In genomic region chr17:67629211-67629657, GRCm38 (mm10) we compare ENCODE assay signal across 9 mouse cellular contexts. TPM values are rescaled to one million over a fixed set of nuclear protein-coding genes. Genes with fewer than 3 reads are reported as not detected.
A peak's percentile ranks its signal among the peaks of the same experiment; 100 is the strongest.
DNase-seq lines count a peak whose midpoint lies in the region; ATAC-seq and TF ChIP-seq lines count a peak whose summit lies in the region.
"Had no signal": no experiment of that assay in that cellular context is flagged by ENCODE, and none has a peak within 500 bp of the region (broad histone marks: within the 10 kb centered on the region; RNA-seq: fewer than 3 reads in every experiment).

No protein-coding gene starts in this region.

- H3K4me3 ChIP-seq in kidney, embryonic 15.5 days (replicated peaks) = no peak overlapping the region
- 0 out of 2 replicates have a peak overlapping the region, but pooled peaks have one; percentile 13 for H3K4me3 ChIP-seq in brown adipose tissue, adult 24 weeks (ENCODE audit: insufficient read depth, low read depth, low read length)
- H3K4me3 ChIP-seq in olfactory bulb, adult 2 months (ENCODE audit: insufficient read depth, low read depth, low read length) = no peak overlapping the region
- H3K4me3 ChIP-seq in thymus, adult 2 months (ENCODE audit: control insufficient read depth, insufficient read depth, low read length) = no peak overlapping the region

- no peaks in the 10 kb centered on the region for H3K36me3 ChIP-seq in kidney, embryonic 15.5 days
- no peaks in the 10 kb centered on the region for H3K36me3 ChIP-seq in thymus, adult 2 months (ENCODE audit: control insufficient read depth, insufficient read depth, low read length)
- H3K36me3 ChIP-seq: G1E had no signal

- H3K9ac ChIP-seq in kidney, embryonic 15.5 days = no peak overlapping the region

- H3K4me2 ChIP-seq in kidney, embryonic 15.5 days = no peak overlapping the region

- H3K9me3 ChIP-seq in kidney, embryonic 15.5 days (replicated peaks) = no peaks in the 10 kb centered on the region

- no peak for TF ChIP-seq POLR2A in olfactory bulb, adult 2 months (IDR thresholded peaks at IDR 0.05; ENCODE audit: insufficient read depth, low read depth, low read length)
- no peak for TF ChIP-seq POLR2A in thymus, adult 2 months (IDR thresholded peaks at IDR 0.05; ENCODE audit: control insufficient read depth, extremely low read depth, insufficient read depth, low read length, poor library complexity)

- no peak for TF ChIP-seq CTCF in olfactory bulb, adult 2 months (IDR thresholded peaks at IDR 0.05; ENCODE audit: insufficient read depth, low read depth, low read length)
- no peak for TF ChIP-seq CTCF in thymus, adult 2 months (IDR thresholded peaks at IDR 0.05; ENCODE audit: borderline replicate concordance, control insufficient read depth, extremely low read depth, insufficient read depth, low read length, poor library complexity)

- no peak overlapping the region for H3K27ac ChIP-seq in kidney, embryonic 15.5 days
- peak overlapping the region; percentile 39; the same call in 1 of the 2 replicates for H3K27ac ChIP-seq in brown adipose tissue, adult 24 weeks (replicated peaks; ENCODE audit: low read depth, low read length)
- peak overlapping the region; percentile 90 for H3K27ac ChIP-seq in olfactory bulb, adult 2 months (ENCODE audit: insufficient read depth, low read depth, low read length)
- no peak overlapping the region for H3K27ac ChIP-seq in thymus, adult 2 months (ENCODE audit: control insufficient read depth, insufficient read depth, low read length)

- H3K4me1 ChIP-seq in kidney, embryonic 15.5 days = peaks cover 12% of the 10 kb centered on the region
- H3K4me1 ChIP-seq in brown adipose tissue, adult 24 weeks (ENCODE audit: control insufficient read depth, insufficient read depth, insufficient read length, low read length) = no peaks in the 10 kb centered on the region
- peaks cover 20% of the 10 kb centered on the region for H3K4me1 ChIP-seq in olfactory bulb, adult 2 months (ENCODE audit: control insufficient read depth, insufficient read depth, low read length)
- no peaks in the 10 kb centered on the region for H3K4me1 ChIP-seq in thymus, adult 2 months (replicated peaks; ENCODE audit: control insufficient read depth, insufficient read depth, low read length)

- ATAC-seq in kidney, embryonic 15.5 days (replicated peaks; ENCODE audit: low FRiP score) = no peak
- no peak for ATAC-seq in monocyte, adult 5-6 weeks (replicated peaks; ENCODE audit: insufficient number of reproducible peaks, low FRiP score, low TSS enrichment, poor library complexity, severe bottlenecking)

- H3K27me3 ChIP-seq in kidney, embryonic 15.5 days = no peaks in the 10 kb centered on the region; the same call in 1 of the 2 replicates
- no peaks in the 10 kb centered on the region for H3K27me3 ChIP-seq in thymus, adult 2 months (ENCODE audit: control insufficient read depth, insufficient read depth, low read length)

- DNase-seq in kidney, adult 18-20 months = peak; percentile 13
- DNase-seq in heart, adult 11 months = peak; percentile 98
- DNase-seq in kidney, postnatal 25 days = peak; percentile 15 to 58
- no peak for DNase-seq in thymus, adult 2 months

- 16% methylated on average over 13 of the region's 13 CpGs for WGBS in kidney, embryonic 15.5 days
- WGBS in olfactory bulb, adult 2 months = 14% methylated on average over 13 of the region's 13 CpGs
- WGBS in thymus, adult 2 months = 76% methylated on average over 13 of the region's 13 CpGs

RNA-seq across cellular contexts. Expression of gene Lrrc30, which starts 3.3 kb away (rescaled TPM):
- polyA plus RNA-seq in kidney, embryonic 15.5 days (2015; fragmentation: Nextera tagmentation; extraction: Ambion mirVana) = 0.36 TPM in 1 of 2 replicates, not detected in the other
- polyA plus RNA-seq in brown adipose tissue, adult 24 weeks (2012; ENCODE audit: insufficient read depth, insufficient read length, missing spikeins) = 0.59 and 5.8 TPM in 2 replicates
- polyA plus RNA-seq in olfactory bulb, adult 2 months (2012; ENCODE audit: insufficient read depth, insufficient read length, low replicate concordance, missing spikeins) = not detected in 2 replicates
- total RNA-seq in monocyte, adult 5-6 weeks (2017) = not detected in 3 replicates
- not detected in 2 replicates for polyA plus RNA-seq in thymus, adult 2 months (2012; rRNA removed)
- total RNA-seq: G1E had no signal
- polyA plus RNA-seq: G1E had no signal

Comparison
In these comparisons a context has a peak if more than half of its experiments do, and no peak if none do; other contexts are left out.
1. H3K27ac ChIP-seq: peak in brown adipose tissue, adult 24 weeks (single experiment) and olfactory bulb, adult 2 months (single experiment); none in kidney, embryonic 15.5 days (single experiment) and thymus, adult 2 months (single experiment).